Mouse (Mus musculus) heart, embryonic 13.5 days (tissue): Measurements from ENCODE around the gene Isg20. TPM values are rescaled to one million over a fixed set of nuclear protein-coding genes. Genes with fewer than 3 reads are reported as not detected.
A peak's percentile ranks its signal among the peaks of the same experiment; 100 is the strongest.

ENCODE experiments used
- ATAC-seq: fragments of 200-750 bp; cut with Nextera tagmentation; 2 replicates; pipeline ENCODE4 v1.8.0; 2017; ENCODE audit warnings: moderate TSS enrichment; ENCODE audit not compliant: insufficient number of reproducible peaks, low FRiP score, low TSS enrichment; ENCODE audit errors: extremely low read depth
- H3K27ac ChIP-seq: fragments of 300-500 bp; sonication (generic); replicated peaks from 2 replicates; pipeline ENCODE4 v1.5.1; 2015; ENCODE audit warnings: moderate library complexity, mild to moderate bottlenecking, inconsistent platforms
- H3K27me3 ChIP-seq: fragments of 300-500 bp; sonication (generic); replicated peaks from 2 replicates; pipeline ENCODE4 v1.6.1; 2015; ENCODE audit warnings: mild to moderate bottlenecking, inconsistent platforms
- H3K36me3 ChIP-seq: fragments of 300-500 bp; sonication (generic); 2 replicates; pipeline ENCODE4 v1.6.1; 2015; ENCODE audit warnings: mild to moderate bottlenecking, inconsistent platforms
- H3K4me1 ChIP-seq: fragments of 300-500 bp; sonication (generic); 2 replicates; pipeline ENCODE4 v1.6.1; 2015; ENCODE audit warnings: inconsistent platforms
- H3K4me2 ChIP-seq: fragments of 300-500 bp; sonication (generic); 2 replicates; pipeline ENCODE4 v1.6.1; 2015; ENCODE audit warnings: inconsistent platforms, mild to moderate bottlenecking, moderate library complexity
- H3K4me3 ChIP-seq: fragments of 300-500 bp; sonication (generic); 2 replicates; pipeline ENCODE4 v1.5.1; 2015; ENCODE audit warnings: moderate library complexity, mild to moderate bottlenecking, inconsistent platforms
- H3K9ac ChIP-seq: fragments of 300-500 bp; sonication (generic); 2 replicates; pipeline ENCODE4 v1.6.1; 2015; ENCODE audit warnings: inconsistent platforms, mild to moderate bottlenecking, moderate library complexity
- H3K9me3 ChIP-seq: fragments of 300-500 bp; sonication (generic); 2 replicates; pipeline ENCODE4 v1.6.1; 2016; ENCODE audit warnings: inconsistent platforms
- WGBS: fragments of 180-500 bp; shearing (Covaris S2); methylation state at CpG from one replicate; pipeline ENCODE4 v1.1.7; 2015; ENCODE audit warnings: mixed read lengths; 5-methylcytosine and 5-hydroxymethylcytosine counted together
- polyA plus RNA-seq: library from polyadenylated mRNA; unstranded; fragments of >200 nt; fragmentation: Nextera tagmentation; extraction: Ambion mirVana; gene quantifications from 2 replicates; pipeline ENCODE4 v1.2.1, GENCODE M21; 2015

The Isg20 gene
- polyA plus RNA-seq, 1 experiment from 2014 or later, result 0.91 TPM

GRCm38 (mm10) chr7:78884139-78884538 is 29.1 kb upstream of the Isg20 start:
- H3K9ac ChIP-seq, result no peak overlapping the region
- H3K36me3 ChIP-seq, result no peaks in the 10 kb centered on the region
- no peak overlapping the region for H3K4me2 ChIP-seq
- no peak for ATAC-seq
- H3K9me3 ChIP-seq, result no peaks in the 10 kb centered on the region
- peaks cover 8% of the 10 kb centered on the region for H3K4me1 ChIP-seq
- 13% methylated on average over 6 of the region's 6 CpGs for WGBS
- H3K27me3 ChIP-seq, result peaks cover 99% of the 10 kb centered on the region
- no peak overlapping the region for H3K27ac ChIP-seq
- no peak overlapping the region for H3K4me3 ChIP-seq

- no peak for ATAC-seq
- peaks cover 99% of the 10 kb centered on the region for H3K27me3 ChIP-seq
- H3K4me1 ChIP-seq, result peaks cover 8% of the 10 kb centered on the region
- no peak overlapping the region for H3K9ac ChIP-seq
- no peaks in the 10 kb centered on the region for H3K36me3 ChIP-seq
- no peak overlapping the region for H3K4me2 ChIP-seq
- H3K27ac ChIP-seq, result no peak overlapping the region
- 74% methylated on average over 5 of the region's 5 CpGs for WGBS
- H3K4me3 ChIP-seq, result no peak overlapping the region
- no peaks in the 10 kb centered on the region for H3K9me3 ChIP-seq
Measured at GRCm38 (mm10) chr7:78885404-78885803, 27.8 kb upstream of the Isg20 start.

- peaks cover 8% of the 10 kb centered on the region for H3K4me1 ChIP-seq
- 73% methylated on average over 4 of the region's 4 CpGs for WGBS
- H3K27ac ChIP-seq, result no peak overlapping the region
- no peak overlapping the region for H3K4me2 ChIP-seq
- no peaks in the 10 kb centered on the region for H3K9me3 ChIP-seq
- H3K27me3 ChIP-seq, result peaks cover 90% of the 10 kb centered on the region
- no peaks in the 10 kb centered on the region for H3K36me3 ChIP-seq
- ATAC-seq, result no peak
- no peak overlapping the region for H3K4me3 ChIP-seq
- no peak overlapping the region for H3K9ac ChIP-seq
Measured at GRCm38 (mm10) chr7:78886496-78886895, 26.7 kb upstream of the Isg20 start.

- H3K4me1 ChIP-seq, result peaks cover 6% of the 10 kb centered on the region
- no peak for ATAC-seq
Measured at GRCm38 (mm10) chr7:78887431-78887842, 25.8 kb upstream of the Isg20 start.

GRCm38 (mm10) chr7:78890641-78891040 is 22.6 kb upstream of the Isg20 start:
- 3% methylated on average over 16 of the region's 16 CpGs for WGBS
- Histone ChIP-seq H3K4me1 (peaks cover 4% of the 10 kb centered on the region), H3K9ac (no peak overlapping the region), H3K4me2 (no peak overlapping the region), H3K4me3 (no peak overlapping the region), H3K9me3 (no peaks in the 10 kb centered on the region), H3K36me3 (no peaks in the 10 kb centered on the region), H3K27ac (no peak overlapping the region), H3K27me3 (peaks cover 48% of the 10 kb centered on the region)
- ATAC-seq, result no peak

More at GRCm38 (mm10) chr7:78887431-78887842, 25.8 kb upstream of the Isg20 start:
- Histone ChIP-seq H3K4me2 (no peak overlapping the region), H3K36me3 (no peaks in the 10 kb centered on the region), H3K4me3 (no peak overlapping the region), H3K27ac (no peak overlapping the region), H3K27me3 (peaks cover 81% of the 10 kb centered on the region), H3K9me3 (no peaks in the 10 kb centered on the region), H3K9ac (no peak overlapping the region)
- 71% methylated on average over 9 of the region's 9 CpGs for WGBS

- no peak overlapping the region for H3K4me2 ChIP-seq
- H3K9me3 ChIP-seq, result no peaks in the 10 kb centered on the region
- no peak overlapping the region for H3K27ac ChIP-seq
- no peak for ATAC-seq
- H3K4me3 ChIP-seq, result no peak overlapping the region
- H3K9ac ChIP-seq, result no peak overlapping the region
- peaks cover 22% of the 10 kb centered on the region for H3K4me1 ChIP-seq
- peaks cover 16% of the 10 kb centered on the region for H3K27me3 ChIP-seq
- WGBS, result 69% methylated on average over 10 of the region's 10 CpGs
- peaks cover 9% of the 10 kb centered on the region for H3K36me3 ChIP-seq
Measured at GRCm38 (mm10) chr7:78893917-78894316, 19.3 kb upstream of the Isg20 start.

GRCm38 (mm10) chr7:78895021-78895652 is 18.1 kb upstream of the Isg20 start:
- peak overlapping the region; percentile 92 for H3K4me3 ChIP-seq
- H3K27ac ChIP-seq, result 0 out of 2 replicates have a peak overlapping the region, but pooled peaks have one; percentile 32
- H3K27me3 ChIP-seq, result peaks cover 5% of the 10 kb centered on the region
- peaks cover 22% of the 10 kb centered on the region for H3K4me1 ChIP-seq
- whole genome bisulfite sequencing, result 43% methylated on average over 13 of the region's 13 CpGs
- peak overlapping the region; percentile 81 for H3K9ac ChIP-seq
- no peak for ATAC-seq
- peaks cover 9% of the 10 kb centered on the region for H3K36me3 ChIP-seq
- H3K4me2 ChIP-seq, result peak overlapping the region; percentile 76
- H3K9me3 ChIP-seq, result no peaks in the 10 kb centered on the region

GRCm38 (mm10) chr7:78895653-78896333 is 17.4 kb upstream of the Isg20 start, which contains the start of gene Aen:
Gene Aen (plus strand): TSS chr7:78895854.
- H3K4me3 ChIP-seq, result peak within 1 kb of the TSS; percentile 92
- 1% methylated on average over 53 of the region's 53 CpGs for WGBS
- ATAC-seq, result peak; percentile 93
- H3K4me1 ChIP-seq, result peaks cover 22% of the 10 kb centered on the region
- H3K4me2 ChIP-seq, result peak within 1 kb of the TSS; percentile 76
- peaks cover 9% of the 10 kb centered on the region for H3K36me3 ChIP-seq
- H3K9ac ChIP-seq, result peak within 1 kb of the TSS; percentile 82
- H3K27ac ChIP-seq, result 0 out of 2 replicates have a peak within 1 kb of the TSS, but pooled peaks have one; percentile 32
- H3K27me3 ChIP-seq, result no peaks in the 10 kb centered on the region; the same call in 1 of the 2 replicates
- no peaks in the 10 kb centered on the region for H3K9me3 ChIP-seq

- no peak overlapping the region for H3K27ac ChIP-seq
- WGBS, result 90% methylated on average over 3 of the region's 3 CpGs
- H3K4me3 ChIP-seq, result peak overlapping the region; percentile 92
- H3K4me1 ChIP-seq, result peaks cover 22% of the 10 kb centered on the region
- ATAC-seq, result no peak
- H3K9me3 ChIP-seq, result no peaks in the 10 kb centered on the region
- peaks cover 19% of the 10 kb centered on the region for H3K36me3 ChIP-seq
- peak overlapping the region; percentile 76; the same call in 1 of the 2 replicates for H3K4me2 ChIP-seq
- H3K9ac ChIP-seq, result no peak overlapping the region
- no peaks in the 10 kb centered on the region for H3K27me3 ChIP-seq
Measured at GRCm38 (mm10) chr7:78897567-78897966, 15.7 kb upstream of the Isg20 start.

GRCm38 (mm10) chr7:78903174-78903870 is 9.9 kb upstream of the Isg20 start:
- H3K9me3 ChIP-seq, result no peaks in the 10 kb centered on the region
- 87% methylated on average over 6 of the region's 6 CpGs for WGBS
- H3K4me1 ChIP-seq, result no peaks in the 10 kb centered on the region
- H3K27me3 ChIP-seq, result no peaks in the 10 kb centered on the region
- no peak overlapping the region for H3K9ac ChIP-seq
- peaks cover 62% of the 10 kb centered on the region for H3K36me3 ChIP-seq
- no peak for ATAC-seq
- H3K4me2 ChIP-seq, result no peak overlapping the region
- no peak overlapping the region for H3K4me3 ChIP-seq
- H3K27ac ChIP-seq, result no peak overlapping the region

GRCm38 (mm10) chr7:78904175-78904574 is 9.0 kb upstream of the Isg20 start:
- Histone ChIP-seq H3K9me3 (no peaks in the 10 kb centered on the region), H3K4me2 (no peak overlapping the region), H3K27me3 (no peaks in the 10 kb centered on the region), H3K27ac (no peak overlapping the region), H3K9ac (no peak overlapping the region), H3K4me3 (no peak overlapping the region), H3K36me3 (peaks cover 67% of the 10 kb centered on the region), H3K4me1 (no peaks in the 10 kb centered on the region)
- ATAC-seq, result no peak
- WGBS, result 87% methylated on average over 2 of the region's 2 CpGs
